Mouse (Mus musculus): ENCODE measurements at regions not wholly inside any gene's neighbourhood (a gene's known extent, or its start where the extent isn't known, plus 50 kb on each side); places are given as distances from the start of the nearest gene placed in this dataset.
A peak's percentile ranks its signal among the peaks of the same experiment; 100 is the strongest.

DNA sequence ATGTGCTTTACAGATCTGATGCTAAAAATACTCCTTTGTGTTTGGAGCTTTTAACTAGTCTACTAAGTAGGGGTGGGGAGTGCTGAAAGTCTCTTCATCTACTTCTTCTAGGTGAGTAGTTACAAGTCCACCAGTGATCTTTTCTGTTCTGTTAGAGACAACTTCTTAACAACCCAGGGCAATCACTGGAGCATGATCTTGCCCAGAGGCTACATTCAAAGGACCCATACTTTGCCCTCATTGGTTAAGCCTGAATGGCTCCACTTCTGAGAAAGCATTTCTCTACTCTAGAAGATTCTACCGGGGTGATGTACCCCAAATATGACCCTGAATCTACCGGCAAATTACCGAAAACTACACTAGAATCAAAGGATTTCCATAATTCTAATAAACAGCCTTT lies 390.2 kb downstream of the Lpin1 start:
- H3K9ac ChIP-seq, result no peak overlapping the region
- H3K9me3 ChIP-seq, result no peaks in the 10 kb centered on the region
- no peak overlapping the region for H3K4me3 ChIP-seq
- H3K27me3 ChIP-seq, result no peaks in the 10 kb centered on the region
- ATAC-seq (ENCODE audit: borderline replicate concordance, extremely low read depth, low FRiP score, low TSS enrichment), result no peak
- no peak overlapping the region for H3K4me2 ChIP-seq
- no peaks in the 10 kb centered on the region for H3K36me3 ChIP-seq
- H3K27ac ChIP-seq, result no peak overlapping the region
- no peaks in the 10 kb centered on the region for H3K4me1 ChIP-seq
- WGBS, result 96% methylated on average over 3 of the region's 3 CpGs

DNA sequence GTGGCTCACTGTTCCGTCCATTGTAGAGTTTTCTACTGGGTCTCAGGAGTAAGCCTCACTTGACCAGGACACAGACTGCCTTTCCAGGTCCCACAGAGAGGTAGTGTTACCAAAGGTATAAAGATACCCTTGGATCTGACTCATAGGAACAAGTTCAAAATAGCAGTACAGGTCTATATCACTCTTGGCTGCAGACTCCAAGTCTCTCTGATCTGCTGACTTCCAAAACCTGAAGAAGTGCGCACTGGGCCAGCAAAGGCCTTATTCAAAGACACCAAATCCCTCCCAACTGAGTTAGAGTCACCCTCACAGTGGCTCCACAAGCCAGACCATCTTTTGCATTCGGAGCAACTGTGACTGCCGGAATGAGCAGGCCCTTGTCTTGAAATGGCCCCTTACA lies 391.9 kb downstream of the Lpin1 start:
- H3K4me1 ChIP-seq, result no peaks in the 10 kb centered on the region
- H3K9ac ChIP-seq, result no peak overlapping the region
- H3K27me3 ChIP-seq, result no peaks in the 10 kb centered on the region
- 89% methylated on average over 4 of the region's 4 CpGs for WGBS
- no peak overlapping the region for H3K27ac ChIP-seq
- no peak for ATAC-seq (ENCODE audit: borderline replicate concordance, extremely low read depth, low FRiP score, low TSS enrichment)
- H3K4me2 ChIP-seq, result no peak overlapping the region
- no peak overlapping the region for H3K4me3 ChIP-seq
- H3K9me3 ChIP-seq, result no peaks in the 10 kb centered on the region
- no peaks in the 10 kb centered on the region for H3K36me3 ChIP-seq

DNA sequence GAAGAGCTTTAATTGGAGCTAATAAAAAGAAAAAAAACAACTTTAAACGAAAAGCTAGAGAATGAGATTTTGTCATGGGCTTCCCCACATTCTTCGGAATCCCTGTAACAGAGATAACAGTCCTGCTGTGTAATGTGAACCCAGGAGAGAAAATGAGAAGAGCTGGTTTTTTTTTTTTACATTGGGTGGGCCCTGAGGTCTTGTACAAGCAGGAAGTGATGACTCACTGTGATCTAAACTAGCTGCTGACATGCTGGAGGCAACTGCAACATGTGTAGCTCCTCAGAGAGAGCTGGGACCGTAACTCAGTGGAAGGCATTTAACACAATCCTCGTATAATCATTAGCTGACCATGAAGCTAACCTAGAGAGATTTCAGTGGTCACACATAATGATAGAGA lies 393.8 kb upstream of the Trib2 start:
- H3K4me2 ChIP-seq, result no peak overlapping the region
- no peaks in the 10 kb centered on the region for H3K9me3 ChIP-seq
- ATAC-seq (ENCODE audit: borderline replicate concordance, extremely low read depth, low FRiP score, low TSS enrichment), result no peak
- H3K4me3 ChIP-seq, result no peak overlapping the region
- 0 out of 2 replicates have a peak, but pooled peaks cover 4% of the 10 kb centered on the region for H3K4me1 ChIP-seq
- H3K27me3 ChIP-seq, result no peaks in the 10 kb centered on the region
- no peak overlapping the region for H3K9ac ChIP-seq
- no peaks in the 10 kb centered on the region for H3K36me3 ChIP-seq
- no peak overlapping the region for H3K27ac ChIP-seq
- 30% methylated on average over 4 of the region's 4 CpGs for WGBS

DNA sequence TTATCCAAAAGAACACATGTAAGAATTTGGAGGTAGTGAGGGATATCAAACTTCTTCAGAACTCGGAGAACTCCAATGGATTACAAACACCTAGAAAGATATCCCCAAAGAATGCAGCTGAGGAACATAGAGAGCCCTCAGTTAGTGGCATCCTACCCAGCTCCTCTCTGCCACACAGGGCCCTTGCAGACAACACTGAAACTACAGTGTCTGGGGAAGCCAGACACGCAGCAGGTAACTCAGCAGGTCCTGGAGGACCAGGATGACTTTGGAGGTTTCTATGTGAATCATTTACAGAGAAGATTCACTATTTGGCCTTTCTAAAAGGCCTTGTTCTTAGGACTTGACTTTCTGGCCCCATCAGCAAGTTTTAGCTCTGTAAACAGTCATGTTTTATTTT lies 393.4 kb upstream of the Trib2 start:
- H3K27ac ChIP-seq, result no peak overlapping the region
- no peaks in the 10 kb centered on the region for H3K27me3 ChIP-seq
- no peaks in the 10 kb centered on the region for H3K36me3 ChIP-seq
- 0 out of 2 replicates have a peak, but pooled peaks cover 4% of the 10 kb centered on the region for H3K4me1 ChIP-seq
- no peak overlapping the region for H3K4me3 ChIP-seq
- H3K9me3 ChIP-seq, result no peaks in the 10 kb centered on the region
- ATAC-seq (ENCODE audit: borderline replicate concordance, extremely low read depth, low FRiP score, low TSS enrichment), result no peak
- H3K4me2 ChIP-seq, result no peak overlapping the region
- no peak overlapping the region for H3K9ac ChIP-seq
- WGBS, result 49% methylated on average over 2 of the region's 2 CpGs

- Histone ChIP-seq H3K27me3 (no peaks in the 10 kb centered on the region), H3K36me3 (no peaks in the 10 kb centered on the region), H3K9me3 (no peaks in the 10 kb centered on the region), H3K4me2 (no peak overlapping the region), H3K27ac (no peak overlapping the region), H3K9ac (no peak overlapping the region), H3K4me1 (0 out of 2 replicates have a peak, but pooled peaks cover 4% of the 10 kb centered on the region), H3K4me3 (no peak overlapping the region)
- 63% methylated on average over 4 of the region's 4 CpGs for WGBS
- ATAC-seq (ENCODE audit: borderline replicate concordance, extremely low read depth, low FRiP score, low TSS enrichment), result no peak
These were observed 388.2 kb upstream of the Trib2 start for GRCm38 (mm10) chr12:16204941-16205340.

GRCm38 (mm10) chr12:16196917-16197316 lies 380.2 kb upstream of the Trib2 start:
- H3K9me3 ChIP-seq, result no peaks in the 10 kb centered on the region
- H3K4me2 ChIP-seq, result no peak overlapping the region
- H3K9ac ChIP-seq, result no peak overlapping the region
- no peaks in the 10 kb centered on the region for H3K27me3 ChIP-seq
- H3K27ac ChIP-seq, result no peak overlapping the region
- H3K4me3 ChIP-seq, result no peak overlapping the region
- WGBS, result 86% methylated on average over 2 of the region's 2 CpGs
- H3K4me1 ChIP-seq, result no peaks in the 10 kb centered on the region
- no peaks in the 10 kb centered on the region for H3K36me3 ChIP-seq
- no peak for ATAC-seq (ENCODE audit: borderline replicate concordance, extremely low read depth, low FRiP score, low TSS enrichment)

GRCm38 (mm10) chr12:16191803-16192389 lies 375.2 kb upstream of the Trib2 start:
- H3K27me3 ChIP-seq, result no peaks in the 10 kb centered on the region
- WGBS, result 62% methylated on average over 3 of the region's 3 CpGs
- no peaks in the 10 kb centered on the region for H3K9me3 ChIP-seq
- no peaks in the 10 kb centered on the region for H3K4me1 ChIP-seq
- no peak overlapping the region for H3K4me2 ChIP-seq
- no peak overlapping the region for H3K4me3 ChIP-seq
- H3K36me3 ChIP-seq, result no peaks in the 10 kb centered on the region
- H3K27ac ChIP-seq, result no peak overlapping the region
- H3K9ac ChIP-seq, result no peak overlapping the region
- ATAC-seq (ENCODE audit: borderline replicate concordance, extremely low read depth, low FRiP score, low TSS enrichment), result no peak

- H3K9me3 ChIP-seq, result no peaks in the 10 kb centered on the region
- H3K4me3 ChIP-seq, result no peak overlapping the region
- peaks cover 5% of the 10 kb centered on the region; the same call in 1 of the 2 replicates for H3K4me1 ChIP-seq
- no peak overlapping the region for H3K4me2 ChIP-seq
- no peaks in the 10 kb centered on the region for H3K36me3 ChIP-seq
- WGBS, result 23% methylated on average over 3 of the region's 3 CpGs
- no peak overlapping the region for H3K9ac ChIP-seq
- no peaks in the 10 kb centered on the region for H3K27me3 ChIP-seq
- no peak for ATAC-seq (ENCODE audit: borderline replicate concordance, extremely low read depth, low FRiP score, low TSS enrichment)
- no peak overlapping the region for H3K27ac ChIP-seq
These were observed 374.0 kb upstream of the Trib2 start for GRCm38 (mm10) chr12:16190706-16191105.

GRCm38 (mm10) chr12:16189441-16189840 lies 372.7 kb upstream of the Trib2 start:
- H3K9ac ChIP-seq, result no peak overlapping the region
- H3K27me3 ChIP-seq, result no peaks in the 10 kb centered on the region
- ATAC-seq (ENCODE audit: borderline replicate concordance, extremely low read depth, low FRiP score, low TSS enrichment), result no peak

GRCm38 (mm10) chr12:16185976-16186515 lies 369.3 kb upstream of the Trib2 start:
- Histone ChIP-seq H3K4me3 (0 out of 2 replicates have a peak overlapping the region, but pooled peaks have one; percentile 3), H3K36me3 (no peaks in the 10 kb centered on the region), H3K9me3 (no peaks in the 10 kb centered on the region), H3K27ac (no peak overlapping the region), H3K4me2 (peak overlapping the region; percentile 39), H3K4me1 (peaks cover 9% of the 10 kb centered on the region; the same call in 1 of the 2 replicates), H3K27me3 (no peaks in the 10 kb centered on the region; the same call in 1 of the 2 replicates), H3K9ac (no peak overlapping the region)
- 51% methylated on average over 12 of the region's 12 CpGs for WGBS
- ATAC-seq (ENCODE audit: borderline replicate concordance, extremely low read depth, low FRiP score, low TSS enrichment), result no peak

More at GRCm38 (mm10) chr12:16189441-16189840, 372.7 kb upstream of the Trib2 start:
- Histone ChIP-seq H3K36me3 (no peaks in the 10 kb centered on the region), H3K27ac (no peak overlapping the region), H3K4me3 (no peak overlapping the region), H3K4me1 (peaks cover 9% of the 10 kb centered on the region; the same call in 1 of the 2 replicates), H3K4me2 (no peak overlapping the region), H3K9me3 (no peaks in the 10 kb centered on the region)

DNA sequence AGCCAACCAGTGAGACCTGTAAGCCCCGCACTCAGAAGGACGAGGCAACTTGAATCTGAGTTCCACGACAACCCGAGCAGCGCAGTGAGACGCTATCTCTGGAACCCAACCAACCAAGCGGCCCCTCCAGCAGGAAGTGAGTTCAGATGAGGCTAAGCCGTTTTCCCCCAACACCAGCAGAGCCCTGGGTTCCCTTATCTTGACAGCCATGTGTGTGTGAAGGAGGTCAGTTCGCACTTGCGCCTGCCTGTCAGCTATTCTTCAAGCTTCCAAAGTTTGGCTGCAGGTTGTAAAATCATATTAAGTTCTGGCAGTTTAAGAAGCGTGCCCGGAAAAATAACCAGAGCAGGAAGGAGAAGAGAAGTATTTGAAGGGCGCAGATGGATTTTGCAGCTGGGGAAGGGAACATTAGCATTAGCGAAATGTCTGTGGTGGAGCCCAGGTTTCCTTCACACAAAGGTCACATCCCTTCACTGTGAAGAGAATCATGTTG lies 368.8 kb upstream of the Trib2 start:
- ATAC-seq (ENCODE audit: borderline replicate concordance, extremely low read depth, low FRiP score, low TSS enrichment), result no peak; the same call in 1 of the 2 replicates
- Histone ChIP-seq H3K4me3 (0 out of 2 replicates have a peak overlapping the region, but pooled peaks have one; percentile 3), H3K9me3 (no peaks in the 10 kb centered on the region), H3K4me2 (peak overlapping the region; percentile 39), H3K4me1 (peaks cover 9% of the 10 kb centered on the region; the same call in 1 of the 2 replicates), H3K27ac (no peak overlapping the region), H3K27me3 (no peaks in the 10 kb centered on the region; the same call in 1 of the 2 replicates), H3K9ac (no peak overlapping the region), H3K36me3 (no peaks in the 10 kb centered on the region)
- 15% methylated on average over 14 of the region's 14 CpGs for WGBS

DNA sequence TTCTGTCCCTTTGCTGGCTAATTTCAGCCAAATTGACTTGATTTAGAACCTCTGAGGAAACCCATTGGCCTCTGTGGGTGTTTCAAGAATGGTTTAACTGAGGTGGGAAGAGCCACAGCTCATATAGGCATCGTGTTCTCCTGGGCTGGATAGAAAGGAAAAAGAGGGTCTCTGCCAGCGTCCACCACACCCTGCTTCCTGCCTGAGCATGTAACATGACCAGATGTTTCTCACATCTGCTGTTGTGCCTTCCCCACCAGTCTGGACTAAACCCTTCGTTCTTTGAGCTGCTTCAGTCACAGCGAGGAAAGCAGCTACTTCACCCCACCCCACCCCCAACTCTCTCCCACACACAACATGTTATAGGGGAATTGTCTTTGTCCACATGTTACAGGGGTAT lies 366.3 kb upstream of the Trib2 start:
- no peak overlapping the region for H3K27ac ChIP-seq
- 33% methylated on average over 4 of the region's 4 CpGs for WGBS
- no peak overlapping the region for H3K4me3 ChIP-seq
- peaks cover 9% of the 10 kb centered on the region; the same call in 1 of the 2 replicates for H3K4me1 ChIP-seq
- no peaks in the 10 kb centered on the region; the same call in 1 of the 2 replicates for H3K27me3 ChIP-seq
- no peaks in the 10 kb centered on the region for H3K9me3 ChIP-seq
- no peak overlapping the region for H3K4me2 ChIP-seq
- no peak overlapping the region for H3K9ac ChIP-seq
- H3K36me3 ChIP-seq, result no peaks in the 10 kb centered on the region
- ATAC-seq (ENCODE audit: borderline replicate concordance, extremely low read depth, low FRiP score, low TSS enrichment), result no peak
